Mouse (Mus musculus) cerebellum, postnatal 4 days (tissue): Measurements from ENCODE around the gene Tmed8.
"Not testable (repeated sequence)": the region's sequence is repeated elsewhere in the genome, so short reads cannot be mapped to it uniquely, and the experiment has no call there.

Experiments used
- DNase-seq, 2 experiments: peaks; one replicate each; pipeline ENCODE4 v3.0.0; 2022; ENCODE audit warnings: low spot score in 2 of 2, mixed read lengths in 1 of 2

Tmed8 gene

GRCm38 (mm10) chr12:87199973-87200586, at the start of gene Tmed8:
TSS of gene Tmed8 (minus strand) at chr12:87200454.
- peak; percentile 44 to 80 for DNase-seq

GRCm38 (mm10) chr12:87238632-87239031, 38.4 kb upstream of the Tmed8 start, which contains the start of gene Noxred1:
TSS of gene Noxred1 (minus strand) at chr12:87238732.
- no peak for DNase-seq

GRCm38 (mm10) chr12:87236882-87237483, 36.7 kb upstream of the Tmed8 start:
- no peak for DNase-seq

- no peak for DNase-seq
Observed at GRCm38 (mm10) chr12:87230379-87230895, 30.2 kb upstream of the Tmed8 start.

GRCm38 (mm10) chr12:87229633-87230032, 29.4 kb upstream of the Tmed8 start:
- DNase-seq = no peak

GRCm38 (mm10) chr12:87226801-87227200, 26.5 kb upstream of the Tmed8 start:
- DNase-seq = no peak

GRCm38 (mm10) chr12:87224950-87225349, 24.7 kb upstream of the Tmed8 start:
- DNase-seq = no peak

- peak in 1 of 2 experiments; percentile 49 for DNase-seq
Observed at GRCm38 (mm10) chr12:87219362-87219761, 19.1 kb upstream of the Tmed8 start.

GRCm38 (mm10) chr12:87217596-87217995, 17.3 kb upstream of the Tmed8 start:
- no peak for DNase-seq

GRCm38 (mm10) chr12:87216053-87216452, 15.8 kb upstream of the Tmed8 start:
- no peak for DNase-seq

- DNase-seq = no peak
Observed at GRCm38 (mm10) chr12:87212844-87213606, 12.8 kb upstream of the Tmed8 start.

- not testable (repeated sequence) for DNase-seq
Observed at GRCm38 (mm10) chr12:87205789-87206188, 5.5 kb upstream of the Tmed8 start.

- no peak for DNase-seq
Observed at GRCm38 (mm10) chr12:87201694-87202093, 1.4 kb upstream of the Tmed8 start.

- peak in 1 of 2 experiments; percentile 30 for DNase-seq
Observed at GRCm38 (mm10) chr12:87199206-87199972, 865 bp downstream of the Tmed8 start, which contains the start of gene Samd15. TSS of gene Samd15 (plus strand) at chr12:87199723.

- no peak for DNase-seq
Observed at GRCm38 (mm10) chr12:87198792-87199191, 1.5 kb downstream of the Tmed8 start.

- DNase-seq = no peak
Observed at GRCm38 (mm10) chr12:87196310-87196709, 3.9 kb downstream of the Tmed8 start.

- DNase-seq = no peak
Observed at GRCm38 (mm10) chr12:87195069-87195468, 5.2 kb downstream of the Tmed8 start.

- DNase-seq = no peak
Observed at GRCm38 (mm10) chr12:87193008-87193407, 7.2 kb downstream of the Tmed8 start.

GRCm38 (mm10) chr12:87177631-87178030, 22.6 kb downstream of the Tmed8 start:
- no peak for DNase-seq

GRCm38 (mm10) chr12:87175194-87175946, 24.9 kb downstream of the Tmed8 start:
- no peak for DNase-seq

GRCm38 (mm10) chr12:87160815-87161214, 39.4 kb downstream of the Tmed8 start:
- DNase-seq = no peak
